Mouse (Mus musculus) spleen, adult 2 months (tissue): Measurements from ENCODE around the gene Wbp11.

Experiments
- CTCF ChIP-seq: fragments of 200-500 bp; IDR thresholded peaks from 2 replicates; pipeline ENCODE4 v1.5.1; 2011; ENCODE audit warnings: mild to moderate bottlenecking, inconsistent platforms; ENCODE audit not compliant: insufficient read depth, insufficient read length, insufficient replicate concordance; ENCODE audit errors: extremely low read depth
- POLR2A ChIP-seq: fragments of 200-500 bp; IDR thresholded peaks from 2 replicates; pipeline ENCODE4 v1.6.1; 2011; ENCODE audit warnings: low read depth, low read length, inconsistent platforms

GRCm38 (mm10) chr6:136866150-136866549 is 38.1 kb upstream of the Wbp11 start:
- TF ChIP-seq CTCF, result no peak
- no peak for TF ChIP-seq POLR2A
